Mouse (Mus musculus) CD4-positive, CD25-positive, alpha-beta regulatory T cell, adult 4 months (primary cell): Measurements from ENCODE around the gene Acad11. TPM values are rescaled to one million over a fixed set of nuclear protein-coding genes. Genes with fewer than 3 reads are reported as not detected.

Experiments
- ATAC-seq: one replicate; pipeline ENCODE4 v1.8.0; 2017
- polyA plus RNA-seq, 2 experiments: library from polyadenylated mRNA; unstranded; fragments of 100-300 nt; shearing (Covaris generic); gene quantifications; one replicate each; pipeline ENCODE4 v1.2.1; 2017

Acad11 gene
- polyA plus RNA-seq, 2 experiments from 2014 or later: 9.5 to 12.7 TPM

DNA sequence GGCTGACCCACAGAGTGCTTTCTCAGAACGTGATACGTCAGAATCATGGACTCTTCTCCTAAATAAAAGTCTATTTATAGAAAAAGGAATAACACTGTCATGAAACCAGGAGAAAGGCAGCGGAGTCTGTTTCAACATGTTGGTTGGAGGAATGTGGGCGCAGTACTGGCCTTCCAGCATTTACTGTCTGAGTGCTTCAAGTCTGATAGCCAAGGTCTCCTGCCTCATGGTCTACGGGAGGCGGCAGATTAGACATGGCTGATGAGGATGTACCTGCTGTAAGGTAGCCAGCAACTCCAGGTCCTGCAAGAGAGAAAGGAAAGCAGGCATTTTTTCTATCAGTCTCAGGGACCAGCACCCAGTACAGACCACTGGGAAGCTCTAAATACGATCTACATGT is 88.9 kb downstream of the Acad11 start:
- no peak for ATAC-seq

DNA sequence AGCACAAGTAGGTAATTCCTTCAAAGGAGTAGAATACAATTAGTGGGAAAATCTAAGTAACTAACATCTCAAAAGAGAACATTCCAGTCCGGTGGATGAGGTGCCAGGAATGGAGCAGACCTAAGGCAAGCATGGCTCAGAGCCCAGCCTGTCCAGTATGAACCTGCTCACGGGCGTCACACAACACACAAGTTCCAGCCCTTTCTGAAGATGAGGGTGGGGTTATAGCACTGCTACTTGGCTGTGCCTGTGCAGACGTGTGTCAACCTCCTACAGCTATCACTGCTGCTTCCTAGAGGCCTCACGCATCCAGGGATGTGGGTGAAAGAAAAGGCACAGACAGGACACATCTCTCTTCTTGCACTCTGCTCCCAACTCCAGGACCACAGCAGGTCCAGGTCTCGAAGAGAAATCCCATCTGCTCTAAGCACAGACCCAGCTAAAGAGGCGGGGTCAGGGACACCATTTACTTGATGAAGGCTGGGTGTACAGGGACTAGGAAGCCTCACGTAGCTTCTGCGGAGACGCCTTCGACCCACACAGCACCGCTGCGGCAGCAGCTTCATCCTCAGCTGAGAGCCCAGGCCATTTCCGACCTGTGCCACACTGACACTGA is 92.0 kb downstream of the Acad11 start:
- ATAC-seq: no peak

DNA sequence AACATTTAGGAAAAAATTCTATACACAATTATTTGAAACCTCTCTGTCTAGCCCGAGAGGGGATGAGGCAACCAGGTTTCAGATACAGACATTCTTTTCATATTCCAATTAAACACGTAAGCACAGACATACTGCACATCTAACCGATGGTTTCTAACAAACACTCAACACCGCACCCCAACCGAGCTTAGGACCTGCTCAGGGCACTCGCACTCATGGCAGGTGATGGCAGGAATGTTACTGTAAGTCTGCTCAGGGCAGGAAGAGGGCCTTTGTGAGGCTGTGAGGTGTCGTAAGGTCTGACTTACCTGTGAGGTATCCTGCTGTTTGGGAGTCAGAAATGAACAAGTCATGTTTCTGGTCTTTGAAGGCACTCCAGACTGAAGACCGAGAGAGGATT is 93.3 kb downstream of the Acad11 start:
- ATAC-seq: no peak

DNA sequence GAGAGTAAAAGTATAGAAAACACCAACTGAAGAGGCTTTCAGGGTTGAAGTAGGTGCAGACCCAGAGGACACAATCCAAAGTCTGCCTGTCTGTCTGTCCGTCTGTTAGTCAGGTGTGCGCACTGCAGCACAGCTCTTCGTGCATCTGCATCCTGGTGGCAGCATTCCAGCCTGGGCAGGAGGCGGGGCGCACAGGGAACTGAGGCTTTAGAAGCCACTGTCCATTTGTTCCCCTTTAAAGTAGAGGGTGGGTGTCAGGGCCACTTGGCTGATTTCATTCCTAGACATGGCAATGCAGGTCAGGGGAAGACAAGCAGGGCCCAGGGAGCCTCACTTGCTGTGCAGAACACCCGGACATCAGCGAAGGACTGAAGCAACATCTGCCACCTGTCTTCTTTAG is 94.1 kb downstream of the Acad11 start:
- ATAC-seq: no peak

DNA sequence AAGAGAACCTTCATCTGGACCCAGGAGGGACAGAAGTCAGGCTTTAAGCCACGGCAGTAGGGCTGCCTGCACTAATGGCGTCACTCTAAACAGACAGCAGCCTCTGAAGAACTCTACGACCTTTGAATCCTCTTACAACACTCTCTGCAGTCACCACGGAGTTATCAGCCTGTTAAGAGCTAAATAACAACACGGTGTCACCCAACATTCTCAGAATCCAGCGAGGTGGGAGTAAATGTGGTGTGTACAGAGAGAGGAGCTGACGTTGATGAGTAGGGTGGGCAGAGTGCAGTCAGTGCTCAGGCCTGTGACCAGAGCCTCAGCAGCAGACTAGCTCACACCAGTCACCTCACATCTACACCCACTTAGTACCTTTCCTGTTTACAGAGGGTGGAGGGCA is 97.9 kb downstream of the Acad11 start:
- no peak for ATAC-seq

DNA sequence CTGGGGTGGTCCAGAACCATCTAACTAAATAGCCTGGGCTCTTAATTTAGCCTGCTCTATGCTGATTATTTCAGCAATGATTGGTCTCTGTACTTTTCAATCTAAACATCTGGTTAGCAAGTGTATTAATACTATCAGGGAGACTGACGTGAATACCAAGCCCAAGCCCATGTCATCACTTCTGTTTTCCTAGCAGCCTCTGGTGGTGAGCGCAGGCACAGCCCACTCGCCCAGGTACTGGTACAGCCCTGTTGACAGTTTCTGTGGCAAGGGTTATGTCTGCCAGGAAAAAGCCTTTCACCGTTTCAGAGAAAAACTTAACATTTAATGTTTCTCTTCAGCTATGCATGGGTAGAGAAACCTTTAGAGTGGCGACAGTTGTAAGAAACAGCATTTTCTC is 101.0 kb downstream of the Acad11 start:
- no peak for ATAC-seq

DNA sequence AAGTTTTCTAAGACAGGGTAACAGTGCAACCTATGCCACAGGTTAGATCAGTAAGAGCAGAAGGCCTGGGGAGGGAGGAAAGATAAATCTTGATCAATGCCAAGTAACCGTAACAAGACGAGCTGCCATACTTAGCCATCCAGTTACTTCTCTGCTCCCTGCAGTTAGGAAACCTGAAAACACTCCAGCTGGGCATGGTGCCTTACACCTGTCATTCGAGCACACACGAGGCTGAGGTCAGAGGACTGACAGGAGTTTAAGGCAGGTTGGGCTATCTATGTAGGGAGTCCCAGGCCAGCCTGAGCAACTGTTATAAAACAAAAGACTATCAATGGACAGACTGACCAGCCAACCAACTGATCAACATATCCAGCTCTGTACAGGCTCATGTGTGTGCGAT is 102.7 kb downstream of the Acad11 start:
- ATAC-seq: no peak

DNA sequence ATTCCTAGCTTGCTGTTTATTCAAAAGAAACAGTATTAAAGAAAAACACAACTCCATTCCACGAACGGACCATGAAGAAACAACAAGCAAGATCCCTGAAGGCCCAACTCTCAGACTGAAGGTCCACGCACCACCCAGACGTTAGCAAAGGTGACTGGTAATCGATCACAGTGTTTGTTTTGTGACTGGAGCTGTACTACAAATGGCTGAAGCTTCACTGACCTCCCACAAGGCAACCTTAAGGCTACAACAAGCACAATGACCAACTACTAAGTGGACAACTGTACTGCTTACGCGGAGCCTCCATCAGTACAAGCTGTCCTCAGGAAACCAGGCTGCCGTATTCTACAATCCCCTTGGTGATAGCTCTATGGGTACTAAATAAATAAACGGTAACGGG is 106.8 kb downstream of the Acad11 start:
- no peak for ATAC-seq

DNA sequence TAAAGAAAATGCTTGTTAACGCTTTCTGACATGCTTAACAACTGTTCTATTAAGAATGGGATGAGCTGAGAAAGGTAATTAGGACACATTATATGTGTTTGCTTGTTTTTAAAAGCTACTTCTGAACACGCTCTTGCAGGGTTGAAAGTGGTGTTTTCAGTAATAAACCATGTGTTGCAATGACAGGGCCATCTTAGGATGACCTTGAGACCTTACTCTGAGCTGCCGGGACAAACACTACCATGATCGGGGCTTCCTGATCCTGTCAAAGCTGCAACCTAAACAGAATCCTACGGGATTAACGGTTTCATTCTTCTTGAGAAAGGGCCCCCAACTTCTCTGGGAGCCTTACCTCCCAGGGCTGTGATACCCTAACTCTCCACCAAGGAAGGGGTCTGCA is 108.5 kb downstream of the Acad11 start:
- ATAC-seq: no peak

DNA sequence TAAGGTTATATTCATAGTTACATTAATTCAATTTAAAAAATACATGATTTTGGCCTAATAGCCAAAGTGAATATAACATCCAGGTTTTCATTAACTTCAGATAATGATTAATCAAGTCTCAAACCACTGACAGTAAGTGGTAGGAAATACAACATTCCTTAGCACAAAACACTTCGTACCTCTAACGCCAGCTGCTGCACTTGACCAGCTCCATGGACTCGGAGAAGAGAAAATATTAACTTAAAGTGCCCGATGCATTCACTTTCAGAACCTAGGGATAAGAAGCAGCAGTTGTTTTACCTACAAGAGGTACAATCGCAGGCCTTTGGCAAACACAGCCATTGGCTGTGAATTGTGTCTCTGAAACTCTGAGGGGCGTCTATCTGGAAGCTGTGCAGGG is 109.2 kb downstream of the Acad11 start:
- no peak for ATAC-seq

Other genes starting within 250 kb of the Acad11 start
- under 1 TPM; 0.39 to 0.85 TPM for gene Nphp3, start 60.8 kb upstream of the Acad11 start, polyA plus RNA-seq
- gene Gm28305, start 22.7 kb upstream of the Acad11 start, polyA plus RNA-seq: 1 to 10 TPM in 1 of 2 experiments, not detected in 1; 1.5 TPM
- 10 to 100 TPM; 11.6 to 14.6 TPM for gene Uba5, start 243 bp upstream of the Acad11 start, polyA plus RNA-seq
- under 1 TPM; 0.42 to 0.49 TPM for gene Ackr4, start 63.6 kb downstream of the Acad11 start, polyA plus RNA-seq
- 10 to 100 TPM; 19.1 to 19.8 TPM for gene Dnajc13, start 199.6 kb downstream of the Acad11 start, polyA plus RNA-seq